Mouse (Mus musculus): Measurements from ENCODE around the gene 6030445D17Rik. TPM values are rescaled to one million over a fixed set of nuclear protein-coding genes. Genes with fewer than 3 reads are reported as not detected.

The 6030445D17Rik gene
- polyA plus RNA-seq, 1 experiment from 2014 or later: not detected

GRCm38 (mm10) chr4:136505426-136506215, 43.6 kb downstream of the 6030445D17Rik start:
- no peak overlapping the region for H3K4me3 ChIP-seq
- no peak for ATAC-seq
- peaks cover 7% of the 10 kb centered on the region; the same call in 1 of the 2 replicates for H3K4me1 ChIP-seq
- H3K27me3 ChIP-seq (replicated peaks): no peaks in the 10 kb centered on the region
- no peak overlapping the region for H3K9ac ChIP-seq
- no peaks in the 10 kb centered on the region for H3K36me3 ChIP-seq
- WGBS (ENCODE audit: insufficient replicate concordance): 24% methylated on average over 2 of the region's 2 CpGs
- no peak overlapping the region for H3K27ac ChIP-seq
- no peaks in the 10 kb centered on the region for H3K9me3 ChIP-seq (replicated peaks)
- no peak overlapping the region for H3K4me2 ChIP-seq

- Histone ChIP-seq H3K4me2 (no peak overlapping the region), H3K4me1 (peaks cover 20% of the 10 kb centered on the region; the same call in 1 of the 2 replicates), H3K36me3 (no peaks in the 10 kb centered on the region), H3K27me3 (replicated peaks) (no peaks in the 10 kb centered on the region), H3K27ac (no peak overlapping the region), H3K4me3 (no peak overlapping the region), H3K9ac (no peak overlapping the region), H3K9me3 (replicated peaks) (no peaks in the 10 kb centered on the region)
- ATAC-seq: no peak
- 59% methylated on average over 1 of the region's 1 CpGs for WGBS (ENCODE audit: insufficient replicate concordance)
Measured at GRCm38 (mm10) chr4:136509857-136510256, 47.8 kb downstream of the 6030445D17Rik start.

DNA sequence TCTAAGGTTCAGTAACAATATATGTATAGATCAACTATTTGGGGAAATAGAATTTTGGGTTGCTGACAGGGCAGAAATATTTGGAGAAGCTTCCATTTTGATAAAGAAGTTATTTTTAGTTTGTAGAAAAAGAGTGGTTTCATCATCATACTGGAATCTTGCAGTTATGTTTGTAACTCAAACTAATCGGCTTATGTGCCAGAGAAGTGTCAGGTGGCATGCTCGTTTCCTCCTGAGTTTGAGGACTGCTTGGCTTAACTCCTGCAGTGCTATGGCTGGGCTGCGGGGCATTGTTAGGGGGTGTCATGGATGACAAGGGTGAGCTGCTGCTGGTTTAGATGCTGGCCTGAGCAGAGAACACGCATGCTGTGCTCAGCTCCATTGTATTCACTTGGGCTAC, 49.7 kb downstream of the 6030445D17Rik start:
- Histone ChIP-seq H3K4me3 (no peak overlapping the region), H3K27me3 (replicated peaks) (no peaks in the 10 kb centered on the region), H3K27ac (no peak overlapping the region), H3K4me1 (peaks cover 13% of the 10 kb centered on the region; the same call in 1 of the 2 replicates), H3K36me3 (no peaks in the 10 kb centered on the region), H3K9ac (no peak overlapping the region), H3K4me2 (no peak overlapping the region), H3K9me3 (replicated peaks) (no peaks in the 10 kb centered on the region)
- ATAC-seq: no peak
- WGBS (ENCODE audit: insufficient replicate concordance): 68% methylated on average over 4 of the region's 4 CpGs

DNA sequence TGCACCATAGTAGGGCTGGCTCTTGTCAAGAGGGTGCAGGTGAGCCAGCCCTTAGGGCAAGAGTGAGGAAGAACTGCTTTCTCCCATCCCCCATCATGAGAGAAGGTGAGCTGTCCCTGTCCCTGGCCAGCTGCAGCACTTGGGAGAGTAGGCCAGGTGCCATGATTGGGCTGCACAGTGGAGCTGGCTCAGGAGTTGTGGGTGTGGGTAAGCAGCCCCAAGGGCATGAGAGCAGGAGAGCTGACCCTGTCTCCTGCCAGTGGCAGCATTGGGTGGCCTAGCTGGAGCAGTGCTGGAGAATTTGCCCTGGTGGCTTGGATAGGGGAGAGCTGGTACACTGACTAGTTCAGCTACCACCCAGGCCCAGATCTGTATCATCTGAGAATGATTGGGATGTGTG, 50.9 kb downstream of the 6030445D17Rik start:
- peaks cover 13% of the 10 kb centered on the region; the same call in 1 of the 2 replicates for H3K4me1 ChIP-seq
- no peak overlapping the region for H3K9ac ChIP-seq
- no peak overlapping the region for H3K27ac ChIP-seq
- ATAC-seq: no peak
- H3K9me3 ChIP-seq (replicated peaks): no peaks in the 10 kb centered on the region
- no peaks in the 10 kb centered on the region for H3K27me3 ChIP-seq (replicated peaks)
- no peak overlapping the region for H3K4me3 ChIP-seq
- H3K36me3 ChIP-seq: no peaks in the 10 kb centered on the region
- no peak overlapping the region for H3K4me2 ChIP-seq

Other genes with a start within 250 kb of the 6030445D17Rik start
- gene Tcea3, start 214.5 kb upstream of the 6030445D17Rik start, polyA plus RNA-seq (2016; fragmentation: Nextera tagmentation; extraction: Ambion mirVana): 9.8 and 11.1 TPM in 2 replicates
- 5.5 and 5.7 TPM in 2 replicates for gene Zfp46, start 177.6 kb upstream of the 6030445D17Rik start, polyA plus RNA-seq (2016; fragmentation: Nextera tagmentation; extraction: Ambion mirVana)
- gene Hnrnpr, start 151.3 kb upstream of the 6030445D17Rik start, polyA plus RNA-seq (2016; fragmentation: Nextera tagmentation; extraction: Ambion mirVana): 84.7 and 87.9 TPM in 2 replicates
- not detected in 2 replicates for gene Htr1d, start 38.7 kb upstream of the 6030445D17Rik start, polyA plus RNA-seq (2016; fragmentation: Nextera tagmentation; extraction: Ambion mirVana)
- gene Luzp1, start 7.5 kb downstream of the 6030445D17Rik start, polyA plus RNA-seq (2016; fragmentation: Nextera tagmentation; extraction: Ambion mirVana): 25.6 and 25.7 TPM in 2 replicates
- 31.3 and 31.9 TPM in 2 replicates for gene Kdm1a, start 140.5 kb downstream of the 6030445D17Rik start, polyA plus RNA-seq (2016; fragmentation: Nextera tagmentation; extraction: Ambion mirVana)
- gene Tex46, start 148.2 kb downstream of the 6030445D17Rik start, polyA plus RNA-seq (2016; fragmentation: Nextera tagmentation; extraction: Ambion mirVana): not detected in 2 replicates
- not detected in 2 replicates for gene Lactbl1, start 160.4 kb downstream of the 6030445D17Rik start, polyA plus RNA-seq (2016; fragmentation: Nextera tagmentation; extraction: Ambion mirVana)

Data from liver, embryonic 12.5 days (tissue).